Mouse (Mus musculus): ENCODE measurements around the gene Dhrs4.

Gene Dhrs4

DNA sequence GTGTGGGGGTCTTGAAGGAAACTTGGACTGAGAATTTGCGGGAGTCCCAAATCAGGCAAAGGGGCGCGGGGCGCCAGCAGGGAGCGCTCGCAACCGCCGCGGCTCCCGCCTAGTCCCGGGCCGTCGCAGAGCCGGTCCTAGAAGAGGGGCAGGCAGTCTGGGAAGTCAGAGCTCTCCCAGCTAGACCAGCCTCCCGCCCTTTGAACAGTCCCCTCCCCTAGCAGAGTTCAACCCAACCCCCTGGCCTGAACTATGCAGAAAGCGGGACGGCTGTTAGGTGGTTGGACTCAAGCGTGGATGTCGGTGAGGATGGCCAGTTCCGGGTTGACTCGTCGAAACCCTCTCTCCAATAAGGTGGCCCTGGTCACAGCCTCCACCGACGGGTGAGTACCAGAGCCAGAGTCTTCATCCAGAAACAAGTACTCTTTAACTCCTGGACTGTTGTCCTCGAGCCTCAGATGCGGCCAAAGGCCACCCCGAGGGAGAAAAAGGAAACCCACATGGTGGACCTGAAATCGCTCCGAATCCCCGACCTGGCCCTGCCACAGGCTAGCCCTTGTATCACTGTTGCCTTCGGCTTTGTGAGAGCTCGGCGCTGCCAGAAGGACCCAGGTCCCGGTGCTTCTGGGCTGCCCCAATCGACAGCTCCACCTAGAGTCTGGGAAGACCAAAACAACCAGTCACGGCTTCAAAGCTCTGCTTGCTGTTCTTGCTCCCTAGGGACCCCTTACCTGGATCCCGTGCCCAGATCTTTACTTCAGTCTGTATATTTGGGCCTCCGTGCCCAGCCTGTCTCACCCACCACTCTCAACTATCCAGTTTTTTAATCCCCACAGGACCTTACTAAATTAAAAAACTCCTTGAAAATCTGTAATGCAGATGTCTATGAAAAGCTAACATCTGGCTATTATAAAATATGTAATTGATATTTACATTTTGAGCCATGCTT lies at the start of gene Dhrs4:
Gene Dhrs4, plus strand, starts transcription at position 108 of the 949 bp plus-strand sequence.
- peak; percentile 91 for DNase-seq (ENCODE audit: low read depth, low spot score)

- no peak for DNase-seq (ENCODE audit: low read depth, low spot score)
These were observed 48.3 kb upstream of the Dhrs4 start for GRCm38 (mm10) chr14:55430255-55430654.

GRCm38 (mm10) chr14:55433052-55433451 lies 45.5 kb upstream of the Dhrs4 start:
- no peak for DNase-seq (ENCODE audit: low read depth, low spot score)

- no peak for DNase-seq (ENCODE audit: low read depth, low spot score)
These were observed 43.7 kb upstream of the Dhrs4 start for GRCm38 (mm10) chr14:55434825-55435224.

GRCm38 (mm10) chr14:55437118-55437517 lies 41.4 kb upstream of the Dhrs4 start:
- DNase-seq (ENCODE audit: low read depth, low spot score): no peak

GRCm38 (mm10) chr14:55438193-55438784 lies 40.3 kb upstream of the Dhrs4 start:
- DNase-seq (ENCODE audit: low read depth, low spot score): peak; percentile 75

- DNase-seq (ENCODE audit: low read depth, low spot score): no peak
These were observed 20.9 kb upstream of the Dhrs4 start for GRCm38 (mm10) chr14:55457693-55458092.

GRCm38 (mm10) chr14:55458273-55458672 lies 20.3 kb upstream of the Dhrs4 start:
- DNase-seq (ENCODE audit: low read depth, low spot score): peak; percentile 93

- DNase-seq (ENCODE audit: low read depth, low spot score): no peak
These were observed 19.8 kb upstream of the Dhrs4 start for GRCm38 (mm10) chr14:55458761-55459160.

GRCm38 (mm10) chr14:55459796-55460195 lies 18.8 kb upstream of the Dhrs4 start:
- DNase-seq (ENCODE audit: low read depth, low spot score): peak; percentile 58

DNA sequence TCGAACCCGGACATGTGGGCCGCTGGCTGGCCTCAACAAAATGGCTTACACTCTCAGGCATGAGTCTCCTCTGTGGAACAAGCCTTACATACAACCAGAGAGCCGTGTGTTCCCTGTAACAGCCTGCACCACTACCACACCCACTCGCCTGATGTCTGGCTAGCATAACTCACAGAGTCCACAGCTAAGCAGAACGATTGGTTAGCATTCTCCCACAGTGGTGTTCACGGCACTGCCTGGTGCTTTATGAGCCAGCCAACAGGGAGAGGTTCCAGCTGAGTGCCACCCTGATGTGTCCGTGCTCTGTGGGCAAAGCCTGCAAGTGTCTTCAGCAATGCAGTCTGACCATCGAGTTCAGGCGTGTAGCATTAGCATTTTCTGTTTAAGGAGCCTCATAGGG lies 18.3 kb upstream of the Dhrs4 start:
- no peak for DNase-seq (ENCODE audit: low read depth, low spot score)

DNA sequence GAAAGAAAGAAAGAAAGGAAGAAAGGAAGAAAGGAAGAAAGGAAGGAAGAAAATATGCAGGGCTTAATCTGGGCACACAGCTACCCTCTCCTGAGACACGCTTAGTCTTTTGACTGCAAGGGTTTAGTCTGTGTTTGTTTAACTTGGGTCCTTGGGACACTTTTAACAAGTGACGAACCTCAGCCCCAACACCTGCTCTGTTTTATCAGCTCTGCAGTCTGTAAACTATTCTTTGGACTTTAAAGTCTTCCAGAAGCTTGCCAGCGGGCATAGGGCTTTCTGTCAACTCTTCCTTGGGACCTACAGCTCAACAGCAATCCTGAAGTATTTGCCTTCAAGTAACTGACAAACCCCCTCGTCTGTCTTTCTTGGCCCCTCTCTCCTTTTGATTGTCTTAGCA lies 16.8 kb upstream of the Dhrs4 start:
- no peak for DNase-seq (ENCODE audit: low read depth, low spot score)

GRCm38 (mm10) chr14:55466481-55466880 lies 12.1 kb upstream of the Dhrs4 start:
- DNase-seq (ENCODE audit: low read depth, low spot score): no peak

DNA sequence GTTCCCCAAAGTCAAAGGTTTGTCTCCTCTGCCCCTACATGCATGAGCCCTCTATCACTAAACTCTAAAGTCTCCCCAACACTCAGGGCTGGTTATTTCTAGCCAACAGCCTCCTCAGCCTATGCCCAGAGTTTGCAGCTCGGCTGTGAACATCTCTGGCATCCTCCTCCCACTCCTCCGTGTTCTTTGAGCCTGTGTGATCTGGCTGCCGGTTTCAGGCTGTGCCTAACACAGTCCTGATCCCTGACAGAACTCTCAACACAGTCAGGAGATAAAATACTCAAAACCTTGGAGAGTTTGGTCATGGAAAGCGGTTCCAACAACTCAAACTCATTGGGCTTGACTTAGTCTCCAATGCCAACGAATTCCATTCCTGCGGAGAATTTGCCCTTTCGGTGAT lies 11.4 kb upstream of the Dhrs4 start:
- no peak for DNase-seq (ENCODE audit: low read depth, low spot score)

DNA sequence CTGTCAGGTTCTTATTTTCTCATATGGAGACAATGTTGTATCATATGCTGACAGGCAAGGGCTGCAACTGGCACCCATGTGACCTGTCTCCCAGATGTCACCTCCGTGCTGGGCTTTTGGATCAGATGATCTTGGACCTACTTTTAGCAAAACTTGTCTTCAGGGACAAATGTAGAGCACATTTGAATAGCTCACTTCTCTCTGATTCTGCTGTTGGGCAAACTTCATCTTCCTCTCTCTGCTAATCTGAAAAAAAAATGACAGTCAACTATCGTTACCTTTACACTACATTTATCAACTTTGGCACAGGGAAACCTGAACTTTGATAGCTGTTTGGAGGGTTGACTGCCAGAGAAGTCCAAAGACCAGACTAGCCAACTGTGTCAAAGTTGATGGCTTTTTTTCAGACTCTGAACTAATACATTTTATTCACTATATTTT lies 10.2 kb upstream of the Dhrs4 start:
- DNase-seq (ENCODE audit: low read depth, low spot score): no peak

DNA sequence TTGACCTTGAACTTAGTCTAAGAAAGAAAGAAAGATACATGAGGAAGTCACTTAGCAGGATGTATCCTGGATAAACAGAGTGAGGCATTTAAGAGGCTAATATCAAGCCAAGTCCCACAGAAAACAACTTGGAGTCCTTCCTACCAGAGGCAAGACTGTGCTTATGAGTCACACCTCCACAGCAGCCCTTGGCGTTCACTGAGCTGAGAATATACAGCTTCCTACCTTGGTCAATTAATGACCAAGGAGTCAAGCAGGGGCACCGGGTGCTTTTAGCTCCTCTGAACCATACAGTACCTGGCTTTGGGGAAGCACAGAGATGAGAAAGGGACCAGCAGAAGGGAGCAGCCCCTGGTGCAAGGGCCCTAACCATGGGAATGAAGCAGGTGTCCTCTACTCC lies 9.5 kb upstream of the Dhrs4 start:
- no peak for DNase-seq (ENCODE audit: low read depth, low spot score)

DNA sequence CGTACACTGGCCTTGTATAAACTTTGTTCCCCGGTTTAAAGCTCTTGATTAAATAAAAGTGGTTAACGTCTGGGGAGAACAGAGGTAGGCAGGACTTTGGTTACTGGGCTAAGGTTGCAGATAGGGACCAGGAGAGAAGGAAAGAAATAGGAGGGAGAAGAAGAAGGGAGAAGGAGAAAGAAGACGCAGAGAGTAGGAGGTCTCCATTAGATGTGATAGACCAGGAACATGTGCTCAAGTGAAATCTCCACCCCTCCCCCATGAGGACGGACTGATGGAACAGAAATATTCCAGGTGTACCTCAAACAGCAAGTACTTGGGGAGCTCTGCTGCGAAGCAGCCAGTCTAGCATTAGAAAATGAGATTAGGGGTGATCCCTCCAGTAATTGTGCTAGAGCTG lies 8.7 kb upstream of the Dhrs4 start:
- DNase-seq (ENCODE audit: low read depth, low spot score): no peak

- DNase-seq (ENCODE audit: low read depth, low spot score): peak; percentile 39
These were observed 7.8 kb upstream of the Dhrs4 start for GRCm38 (mm10) chr14:55470806-55471205.

- no peak for DNase-seq (ENCODE audit: low read depth, low spot score)
These were observed 2.9 kb upstream of the Dhrs4 start for GRCm38 (mm10) chr14:55475654-55476053.

DNA sequence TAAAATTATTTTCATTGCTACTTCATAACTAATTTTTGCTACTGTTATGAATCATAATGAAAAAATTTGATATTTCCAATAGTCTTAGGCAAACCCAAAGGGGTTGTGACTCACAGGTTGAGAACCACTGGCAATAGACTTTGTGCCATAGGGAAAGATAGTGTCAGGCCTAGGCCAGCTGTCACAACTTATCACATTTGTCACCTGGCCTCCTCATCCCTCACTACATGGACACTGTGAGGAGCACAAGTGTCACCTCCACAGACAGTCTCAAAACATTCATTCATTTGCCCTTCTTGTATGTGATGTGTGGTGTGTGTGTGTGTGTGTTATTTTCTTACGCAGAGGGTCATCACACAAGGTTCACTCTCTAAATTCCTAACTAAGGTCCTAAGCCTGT lies 1.1 kb upstream of the Dhrs4 start:
- no peak for DNase-seq (ENCODE audit: low read depth, low spot score)

- no peak for DNase-seq (ENCODE audit: low read depth, low spot score)
These were observed 729 bp upstream of the Dhrs4 start for GRCm38 (mm10) chr14:55477829-55478228.

DNA sequence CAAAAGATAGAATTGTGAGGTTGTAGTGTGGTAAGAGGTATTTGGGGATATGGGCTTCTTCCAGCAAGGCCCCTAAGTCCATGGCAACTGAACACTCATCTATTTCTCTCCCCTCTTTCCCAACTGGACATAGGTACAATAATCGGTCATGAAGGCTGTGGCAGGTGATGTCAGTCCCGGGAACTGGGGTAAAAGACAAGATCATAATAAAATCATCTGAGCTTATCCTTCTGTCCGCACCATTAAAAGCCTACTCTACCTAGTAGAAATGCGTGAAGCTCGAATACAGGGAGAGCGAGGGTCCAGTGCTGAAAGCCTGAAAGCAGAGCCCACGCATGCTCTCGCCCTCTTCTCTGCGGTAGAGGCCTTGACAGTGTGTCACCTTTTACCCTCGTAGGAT lies 1.1 kb downstream of the Dhrs4 start:
- no peak for DNase-seq (ENCODE audit: low read depth, low spot score)
